Mouse (Mus musculus) liver, embryonic 13.5 days (tissue): ENCODE results near the gene Inava. TPM values are rescaled to one million over a fixed set of nuclear protein-coding genes. Genes with fewer than 3 reads are reported as not detected.

ENCODE experiments used
- ATAC-seq: fragments of 200-750 bp; cut with Nextera tagmentation; 2 replicates; pipeline ENCODE4 v1.8.0; 2017; ENCODE audit warnings: low read depth, mild to moderate bottlenecking, moderate number of reproducible peaks, moderate library complexity
- DNase-seq: peaks from one replicate; pipeline ENCODE4 v3.0.0; 2022
- H3K27ac ChIP-seq: fragments of 300-500 bp; sonication (generic); 2 replicates; pipeline ENCODE4 v1.5.1; 2015; ENCODE audit warnings: moderate library complexity, mild to moderate bottlenecking, inconsistent platforms
- H3K27me3 ChIP-seq: fragments of 300-500 bp; sonication (generic); 2 replicates; pipeline ENCODE4 v1.6.1; 2015; ENCODE audit warnings: mild to moderate bottlenecking, inconsistent platforms
- H3K36me3 ChIP-seq: fragments of 300-500 bp; sonication (generic); 2 replicates; pipeline ENCODE4 v1.6.1; 2015; ENCODE audit warnings: mild to moderate bottlenecking, inconsistent platforms
- H3K4me1 ChIP-seq: fragments of 300-500 bp; sonication (generic); replicated peaks from 2 replicates; pipeline ENCODE4 v1.6.1; 2015; ENCODE audit warnings: inconsistent platforms
- H3K4me2 ChIP-seq: fragments of 300-500 bp; sonication (generic); 2 replicates; pipeline ENCODE4 v1.6.1; 2015; ENCODE audit warnings: inconsistent platforms, mild to moderate bottlenecking, moderate library complexity
- H3K4me3 ChIP-seq: fragments of 300-500 bp; sonication (generic); replicated peaks from 2 replicates; pipeline ENCODE4 v1.5.1; 2015; ENCODE audit warnings: mild to moderate bottlenecking, inconsistent platforms
- H3K9ac ChIP-seq: fragments of 300-500 bp; sonication (generic); 2 replicates; pipeline ENCODE4 v1.6.1; 2015; ENCODE audit warnings: mild to moderate bottlenecking, inconsistent platforms
- H3K9me3 ChIP-seq: fragments of 300-500 bp; sonication (generic); replicated peaks from 2 replicates; pipeline ENCODE4 v1.6.1; 2016; ENCODE audit warnings: inconsistent platforms
- WGBS: fragments of 180-500 bp; shearing (Covaris S2); methylation state at CpG from one replicate; pipeline ENCODE4 v1.1.7; 2015; ENCODE audit not compliant: insufficient replicate concordance; 5-methylcytosine and 5-hydroxymethylcytosine counted together
- polyA plus RNA-seq: library from polyadenylated mRNA; unstranded; fragments of >200 nt; fragmentation: Nextera tagmentation; extraction: Ambion mirVana; gene quantifications from 2 replicates; pipeline ENCODE4 v1.2.1, GENCODE M21; 2015

The Inava gene
- 0.22 and 0.39 TPM in 2 replicates for polyA plus RNA-seq

DNA sequence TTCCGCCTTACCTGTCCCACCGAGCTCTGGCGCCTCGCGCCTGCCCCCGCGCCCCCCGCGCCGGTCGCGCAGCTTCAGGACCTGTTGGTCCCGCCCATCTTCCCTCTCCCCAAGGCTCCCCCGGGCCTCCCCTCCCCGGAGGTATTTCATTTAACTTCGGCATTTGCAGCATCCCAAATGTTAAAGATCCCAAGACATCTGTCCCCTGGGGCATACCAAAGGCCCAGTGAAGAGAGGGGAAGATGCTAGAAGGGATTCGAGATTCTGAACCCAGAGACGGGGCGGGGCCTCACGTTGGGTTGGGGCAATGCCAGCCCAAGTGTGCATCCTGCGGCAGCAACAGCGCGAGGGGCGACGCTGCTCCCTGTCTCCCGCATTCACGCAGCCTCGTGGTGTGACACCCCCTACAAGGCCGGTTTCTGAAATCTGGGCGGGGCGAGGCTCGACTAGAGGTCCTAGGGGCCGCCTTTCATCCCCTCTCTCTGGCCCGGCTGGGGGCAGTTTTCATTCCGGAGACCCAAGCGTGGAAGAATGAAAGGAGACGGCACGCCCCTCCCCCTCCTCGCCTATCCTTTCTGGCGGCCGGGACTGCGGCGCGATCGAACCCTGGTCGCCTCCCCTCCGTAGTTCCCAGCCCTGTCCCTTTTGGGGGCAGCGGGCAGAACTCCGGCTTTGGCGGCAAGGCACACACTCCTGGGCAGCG, at the start of gene Inava:
Inava (minus strand) TSS at position 373 of the 703 bp plus-strand sequence.
- Histone ChIP-seq H3K4me1 (peaks cover 32% of the 10 kb centered on the region), H3K9me3 (no peaks in the 10 kb centered on the region), H3K4me3 (peak within 1 kb of the TSS; percentile 62), H3K27ac (no peak within 1 kb of the TSS), H3K36me3 (no peaks in the 10 kb centered on the region), H3K4me2 (peak within 1 kb of the TSS; percentile 75), H3K27me3 (peaks cover 83% of the 10 kb centered on the region), H3K9ac (peak within 1 kb of the TSS; percentile 57)
- WGBS = under 1% methylated on average over 51 of the region's 51 CpGs
- ATAC-seq (peak; percentile 51), DNase-seq (peak; percentile 21)

- H3K36me3 ChIP-seq = peaks cover 94% of the 10 kb centered on the region
- WGBS = 90% methylated on average over 8 of the region's 8 CpGs
These were observed 43.3 kb upstream of the Inava start for GRCm38 (mm10) chr1:136277366-136277765.

DNA sequence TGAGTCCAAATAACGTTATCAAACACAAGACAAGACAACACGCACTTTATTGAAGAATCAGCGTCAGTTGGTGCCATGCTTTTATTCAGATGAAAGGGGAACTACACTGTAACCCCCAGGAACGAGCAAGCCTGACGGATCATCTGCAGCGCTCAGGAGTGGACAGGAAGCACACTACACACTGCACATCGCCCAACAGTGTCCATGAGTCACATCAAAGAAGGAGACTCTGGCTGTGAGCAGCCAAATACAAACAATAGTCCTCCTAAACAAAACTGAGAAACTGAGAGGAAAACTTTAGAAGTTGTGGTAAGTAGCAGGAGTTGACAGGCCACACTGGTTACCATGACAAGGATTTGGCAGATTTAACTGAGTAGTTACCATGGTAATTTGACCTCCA, 34.2 kb upstream of the Inava start:
- Histone ChIP-seq H3K9me3 (no peaks in the 10 kb centered on the region), H3K9ac (no peak overlapping the region), H3K4me3 (no peak overlapping the region), H3K4me2 (no peak overlapping the region), H3K27ac (no peak overlapping the region), H3K27me3 (peaks cover 14% of the 10 kb centered on the region), H3K36me3 (peaks cover 43% of the 10 kb centered on the region), H3K4me1 (no peaks in the 10 kb centered on the region; the same call in 1 of the 2 replicates)
- 60% methylated on average over 7 of the region's 7 CpGs for WGBS
- DNase-seq (no peak), ATAC-seq (no peak)

More at GRCm38 (mm10) chr1:136277366-136277765, 43.3 kb upstream of the Inava start:
- Histone ChIP-seq H3K4me1 (no peaks in the 10 kb centered on the region), H3K27me3 (no peaks in the 10 kb centered on the region), H3K9me3 (no peaks in the 10 kb centered on the region), H3K27ac (no peak overlapping the region), H3K4me3 (no peak overlapping the region), H3K4me2 (no peak overlapping the region), H3K9ac (no peak overlapping the region)
- no peak for DNase-seq
- no peak for ATAC-seq

DNA sequence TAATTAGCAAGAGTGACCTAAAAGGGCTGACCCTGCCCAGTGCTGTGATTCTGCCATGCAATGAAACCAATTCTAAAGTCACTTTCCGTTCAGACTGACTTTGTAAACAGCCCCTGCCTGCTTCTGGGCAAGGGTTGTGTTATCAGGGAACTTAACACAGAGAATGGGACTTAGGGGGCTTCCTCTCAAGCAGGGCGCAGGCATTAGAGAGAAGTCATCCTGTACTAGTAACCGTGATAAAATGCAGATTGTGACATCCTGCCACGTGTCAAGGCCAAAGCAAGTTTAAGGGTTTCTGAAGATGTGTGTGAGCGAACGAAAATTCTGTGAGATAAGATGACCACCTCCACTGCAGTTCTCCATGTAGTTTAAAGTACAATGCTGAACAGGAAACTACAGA, 32.1 kb upstream of the Inava start:
- 25% methylated on average over 6 of the region's 6 CpGs for WGBS
- Histone ChIP-seq H3K9ac (no peak overlapping the region), H3K9me3 (no peaks in the 10 kb centered on the region), H3K4me1 (no peaks in the 10 kb centered on the region; the same call in 1 of the 2 replicates), H3K36me3 (peaks cover 22% of the 10 kb centered on the region), H3K27me3 (peaks cover 35% of the 10 kb centered on the region), H3K4me3 (no peak overlapping the region), H3K4me2 (no peak overlapping the region), H3K27ac (no peak overlapping the region)
- ATAC-seq (no peak), DNase-seq (no peak)

DNA sequence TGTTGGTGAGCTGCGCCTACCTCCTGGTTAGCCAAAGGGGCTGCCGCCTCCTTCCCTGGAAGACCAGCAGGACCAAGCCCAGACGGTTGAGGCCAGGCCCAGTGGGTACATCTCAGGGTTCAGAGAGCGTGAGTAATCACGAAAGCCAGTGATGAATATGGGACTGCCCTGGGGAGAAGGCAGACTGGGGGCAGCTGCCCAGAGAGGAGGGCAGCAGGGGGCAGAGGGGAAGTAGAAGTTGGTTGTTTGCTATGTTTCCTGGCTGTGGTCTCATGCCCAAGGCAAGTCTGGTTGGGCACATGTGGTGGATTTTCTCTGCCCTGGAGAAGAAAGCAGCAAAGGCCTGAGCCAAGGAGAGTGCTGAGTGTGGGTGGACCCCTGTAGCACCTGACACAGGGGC, 29.3 kb upstream of the Inava start:
- H3K27me3 ChIP-seq = peaks cover 63% of the 10 kb centered on the region
- ATAC-seq = no peak
- 68% methylated on average over 5 of the region's 5 CpGs for WGBS

DNA sequence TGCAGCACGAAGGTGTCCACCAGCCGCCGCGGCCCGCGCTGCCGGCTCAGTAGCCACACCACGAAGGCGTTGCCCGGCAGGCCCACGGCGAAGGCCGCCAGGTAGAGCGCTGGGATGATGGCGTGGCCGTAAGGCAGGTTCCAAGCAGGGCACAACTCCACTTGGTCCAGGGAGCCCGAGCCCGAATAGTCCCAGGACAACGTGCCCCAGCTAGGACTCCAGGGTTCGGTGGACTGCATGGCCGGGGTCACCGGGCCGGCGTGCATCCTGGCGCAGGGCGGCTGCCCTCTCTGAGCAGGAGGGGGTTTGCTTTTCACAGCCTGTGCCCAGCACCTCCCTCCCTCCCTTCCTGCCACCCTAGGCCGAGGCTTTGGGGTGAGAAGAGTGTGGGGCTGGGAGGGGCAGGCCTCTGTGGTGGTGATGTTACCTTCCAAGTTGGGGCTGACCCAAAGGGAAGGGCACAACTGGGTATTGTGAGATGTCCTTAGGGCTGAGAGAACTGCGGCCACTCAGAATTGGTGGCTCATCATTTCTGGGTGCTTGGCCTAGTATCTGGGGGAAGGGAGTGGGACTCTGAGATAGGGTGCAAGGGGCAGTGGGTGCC, 26.7 kb upstream of the Inava start, which contains the start of gene Gpr25:
Gpr25 (minus strand) TSS at position 239 of the 604 bp plus-strand sequence.
- DNase-seq = no peak
- Histone ChIP-seq H3K4me2 (peak within 1 kb of the TSS; percentile 66), H3K27ac (no peak within 1 kb of the TSS), H3K27me3 (peaks cover 88% of the 10 kb centered on the region), H3K9ac (no peak within 1 kb of the TSS), H3K9me3 (no peaks in the 10 kb centered on the region), H3K36me3 (no peaks in the 10 kb centered on the region), H3K4me1 (peaks cover 15% of the 10 kb centered on the region), H3K4me3 (peak within 1 kb of the TSS; percentile 49)
- 10% methylated on average over 28 of the region's 28 CpGs for WGBS
- 0 out of 2 replicates have a peak, but pooled peaks have one; percentile 20 for ATAC-seq

More for the DNA sequence above, 29.3 kb upstream of the Inava start:
- no peak overlapping the region for H3K4me3 ChIP-seq
- H3K27ac ChIP-seq = no peak overlapping the region
- peaks cover 15% of the 10 kb centered on the region for H3K4me1 ChIP-seq
- H3K4me2 ChIP-seq = no peak overlapping the region
- DNase-seq = no peak
- H3K36me3 ChIP-seq = peaks cover 3% of the 10 kb centered on the region; the same call in 1 of the 2 replicates
- no peak overlapping the region for H3K9ac ChIP-seq
- H3K9me3 ChIP-seq = no peaks in the 10 kb centered on the region

DNA sequence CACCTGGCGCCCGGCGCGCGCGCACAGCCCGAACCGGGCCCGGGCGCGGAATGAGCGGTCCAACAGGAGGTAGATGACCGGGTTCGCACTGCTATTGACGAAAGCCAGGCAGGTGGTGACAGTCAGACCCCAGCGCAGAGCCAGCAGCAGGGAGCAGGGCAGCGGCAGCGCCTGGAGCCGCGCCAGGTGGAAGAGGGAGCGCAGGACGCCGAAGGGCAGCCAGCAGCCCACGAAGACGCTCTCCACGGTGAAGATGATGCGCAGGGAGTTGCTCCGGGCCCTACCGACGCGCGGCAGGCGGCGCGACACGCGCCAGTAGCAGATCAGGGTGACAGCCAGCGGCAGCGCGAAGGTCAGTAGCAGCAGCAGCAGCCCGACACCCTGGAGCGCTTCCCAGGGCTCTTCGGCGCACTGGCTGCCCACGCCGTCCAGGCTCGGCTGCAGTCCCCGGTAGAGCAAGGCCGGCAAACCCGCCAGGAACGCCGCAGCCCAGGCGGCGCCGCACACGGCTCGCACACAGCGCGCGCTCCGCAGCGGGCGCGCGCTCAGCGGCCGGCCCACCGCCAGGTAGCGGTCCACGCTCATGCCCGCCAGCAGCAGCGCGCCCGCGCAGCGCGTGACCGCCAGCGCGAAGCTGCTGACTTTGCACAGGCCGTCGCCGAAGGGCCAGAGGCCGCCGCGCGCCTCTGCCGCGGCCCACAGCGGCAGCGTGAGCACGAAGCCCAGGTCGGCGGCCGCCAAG, 26.0 kb upstream of the Inava start:
- H3K9me3 ChIP-seq = no peaks in the 10 kb centered on the region
- H3K9ac ChIP-seq = no peak overlapping the region
- H3K27ac ChIP-seq = no peak overlapping the region
- WGBS = 2% methylated on average over 93 of the region's 95 CpGs
- DNase-seq (no peak), ATAC-seq (peak; percentile 45; the same call in 1 of the 2 replicates)
- H3K4me1 ChIP-seq = peaks cover 18% of the 10 kb centered on the region
- H3K4me3 ChIP-seq = peak overlapping the region; percentile 49
- H3K27me3 ChIP-seq = peaks cover 90% of the 10 kb centered on the region
- no peaks in the 10 kb centered on the region for H3K36me3 ChIP-seq
- peak overlapping the region; percentile 66 for H3K4me2 ChIP-seq

DNA sequence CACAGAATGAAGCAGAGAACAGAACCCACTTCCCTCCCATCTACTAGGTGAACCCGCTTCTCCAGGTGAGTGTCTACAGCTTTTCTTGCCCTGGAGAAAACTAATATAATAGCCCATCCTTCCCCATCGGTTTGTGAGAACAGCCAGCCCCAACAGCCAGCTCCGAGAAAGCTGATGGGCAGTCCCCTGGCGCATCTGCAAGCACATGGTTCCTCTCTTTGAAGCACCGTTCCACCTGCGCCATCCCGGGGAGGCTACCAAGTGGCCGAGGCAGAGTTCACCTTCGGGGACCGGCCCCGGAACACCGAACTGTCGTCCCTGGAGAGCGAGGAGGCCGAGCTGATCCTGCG, 25.5 kb upstream of the Inava start:
- DNase-seq (no peak), ATAC-seq (no peak)
- Histone ChIP-seq H3K4me1 (peaks cover 20% of the 10 kb centered on the region), H3K4me3 (peak overlapping the region; percentile 49), H3K36me3 (no peaks in the 10 kb centered on the region), H3K27me3 (peaks cover 95% of the 10 kb centered on the region), H3K9me3 (no peaks in the 10 kb centered on the region), H3K9ac (no peak overlapping the region), H3K4me2 (peak overlapping the region; percentile 66), H3K27ac (no peak overlapping the region)
- WGBS = 4% methylated on average over 16 of the region's 16 CpGs

GRCm38 (mm10) chr1:136258495-136258894, 24.4 kb upstream of the Inava start:
- ATAC-seq (no peak), DNase-seq (no peak)
- Histone ChIP-seq H3K4me3 (no peak overlapping the region), H3K27me3 (peaks cover 88% of the 10 kb centered on the region), H3K4me1 (peaks cover 20% of the 10 kb centered on the region), H3K4me2 (no peak overlapping the region), H3K9ac (no peak overlapping the region), H3K36me3 (no peaks in the 10 kb centered on the region), H3K9me3 (no peaks in the 10 kb centered on the region), H3K27ac (no peak overlapping the region)
- WGBS = 61% methylated on average over 9 of the region's 9 CpGs

GRCm38 (mm10) chr1:136255657-136256056, 21.6 kb upstream of the Inava start:
- Histone ChIP-seq H3K4me3 (no peak overlapping the region), H3K27ac (no peak overlapping the region), H3K27me3 (peaks cover 60% of the 10 kb centered on the region), H3K4me2 (no peak overlapping the region), H3K36me3 (no peaks in the 10 kb centered on the region), H3K9ac (no peak overlapping the region), H3K9me3 (no peaks in the 10 kb centered on the region), H3K4me1 (peaks cover 16% of the 10 kb centered on the region)
- 36% methylated on average over 8 of the region's 8 CpGs for WGBS
- no peak for ATAC-seq
- no peak for DNase-seq

- H3K27ac ChIP-seq = no peak overlapping the region
- WGBS = 19% methylated on average over 6 of the region's 6 CpGs
- H3K4me3 ChIP-seq = no peak overlapping the region
- DNase-seq (no peak), ATAC-seq (0 out of 2 replicates have a peak, but pooled peaks have one; percentile 48)
- peaks cover 12% of the 10 kb centered on the region for H3K4me1 ChIP-seq
- H3K4me2 ChIP-seq = no peak overlapping the region
- H3K36me3 ChIP-seq = no peaks in the 10 kb centered on the region
- no peaks in the 10 kb centered on the region for H3K9me3 ChIP-seq
- H3K9ac ChIP-seq = no peak overlapping the region
- H3K27me3 ChIP-seq = peaks cover 55% of the 10 kb centered on the region
These were observed 21.1 kb upstream of the Inava start for GRCm38 (mm10) chr1:136255174-136255573.
